Mouse (Mus musculus): ENCODE results near the gene Syne3. TPM values are rescaled to one million over a fixed set of nuclear protein-coding genes. Genes with fewer than 3 reads are reported as not detected.

The Syne3 gene
- total RNA-seq, 2 experiments from 2014 or later = 0.79 to 0.81 TPM

DNA sequence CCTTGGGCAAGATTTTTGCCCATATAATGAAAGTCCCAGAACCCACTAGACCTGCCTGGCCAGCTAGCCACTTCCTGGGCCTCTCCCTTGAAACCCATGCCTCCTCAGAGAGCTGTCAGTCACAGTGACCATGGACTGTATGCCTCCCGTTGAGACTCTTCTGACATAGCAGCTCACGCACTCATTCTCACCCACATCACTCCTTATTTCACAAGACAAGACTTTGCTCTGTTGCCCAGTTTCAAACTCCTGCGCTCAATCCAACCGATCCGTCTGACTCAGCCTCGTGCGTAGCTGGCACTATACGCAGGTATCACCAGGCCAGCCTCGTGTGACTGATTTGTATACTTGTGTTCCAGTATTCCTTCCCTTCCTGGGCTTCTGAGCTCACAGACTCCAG, 22.8 kb downstream of the Syne3 start:
- no peak for DNase-seq (ENCODE audit: extremely low spot score in 1 of 2, low spot score in 2 of 2)
- intact Hi-C loops (cut with DNase I) = no loop called here

- DNase-seq (ENCODE audit: extremely low spot score in 1 of 2, low spot score in 2 of 2) = no peak
Observed at GRCm38 (mm10) chr12:104986001-104986400, 23.6 kb downstream of the Syne3 start.

DNA sequence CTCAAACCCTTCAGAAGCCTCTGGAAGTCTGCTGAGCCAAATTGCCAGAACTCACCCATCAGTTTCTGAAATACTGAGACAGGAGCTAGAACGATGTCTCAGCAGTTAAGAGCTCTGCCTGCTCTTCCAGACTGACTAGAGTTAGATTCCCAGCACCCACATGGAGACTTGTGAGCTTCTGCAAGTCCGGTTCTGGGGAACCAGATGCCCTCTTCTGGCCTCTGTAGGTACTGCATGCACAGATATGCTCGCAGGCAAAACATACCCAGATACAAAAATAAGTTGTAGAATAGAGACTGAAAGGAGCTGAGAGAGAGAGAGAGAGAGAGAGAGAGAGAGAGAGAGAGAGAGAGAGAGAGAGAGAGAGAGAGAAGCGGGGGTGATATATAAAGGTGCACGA, 24.5 kb downstream of the Syne3 start:
- no peak for DNase-seq (ENCODE audit: extremely low spot score in 1 of 2, low spot score in 2 of 2)
- intact Hi-C loops (cut with DNase I) = no loop called here

More at GRCm38 (mm10) chr12:104986001-104986400, 23.6 kb downstream of the Syne3 start:
- intact Hi-C loops (cut with DNase I) = no loop called here

- intact Hi-C loops (cut with DNase I) = no loop called here
Observed at GRCm38 (mm10) chr12:104983476-104983875, 26.1 kb downstream of the Syne3 start.

GRCm38 (mm10) chr12:104978943-104979723, 30.5 kb downstream of the Syne3 start:
- intact Hi-C loops (cut with DNase I) = no loop called here

More at GRCm38 (mm10) chr12:104983476-104983875, 26.1 kb downstream of the Syne3 start:
- no peak for DNase-seq (ENCODE audit: extremely low spot score in 1 of 2, low spot score in 2 of 2)

DNA sequence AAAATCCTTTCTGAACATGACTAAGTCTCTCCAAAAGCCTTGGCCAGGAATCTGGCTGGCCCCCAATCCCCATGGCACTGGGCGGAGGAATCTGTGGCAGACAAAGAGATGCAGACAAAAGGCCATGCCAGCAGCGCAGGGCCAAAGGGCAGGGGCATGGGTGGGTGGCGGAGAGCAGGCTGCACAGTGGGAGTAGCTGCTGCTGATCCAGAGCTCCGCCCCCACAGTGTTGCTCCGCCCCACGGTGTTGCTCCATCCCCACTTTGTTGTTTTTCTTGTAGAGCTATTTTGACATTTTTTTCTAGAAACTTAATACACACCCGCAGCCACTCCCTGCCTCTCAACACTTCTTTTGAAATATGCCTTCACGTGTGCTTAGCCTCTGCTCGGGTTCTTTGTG, 31.2 kb downstream of the Syne3 start:
- intact Hi-C loops (cut with DNase I) = no loop called here
- DNase-seq (ENCODE audit: extremely low spot score in 1 of 2, low spot score in 2 of 2) = peak in 1 of 2 experiments; percentile 43

More at GRCm38 (mm10) chr12:104978943-104979723, 30.5 kb downstream of the Syne3 start:
- DNase-seq (ENCODE audit: extremely low spot score in 1 of 2, low spot score in 2 of 2) = no peak

- no peak for DNase-seq (ENCODE audit: extremely low spot score in 1 of 2, low spot score in 2 of 2)
- intact Hi-C loops (cut with DNase I) = no loop called here
Observed at GRCm38 (mm10) chr12:104976903-104977302, 32.7 kb downstream of the Syne3 start.

GRCm38 (mm10) chr12:104976331-104976817, 33.2 kb downstream of the Syne3 start:
- DNase-seq (ENCODE audit: extremely low spot score in 1 of 2, low spot score in 2 of 2) = no peak
- intact Hi-C loops (cut with DNase I) = no loop called here

DNA sequence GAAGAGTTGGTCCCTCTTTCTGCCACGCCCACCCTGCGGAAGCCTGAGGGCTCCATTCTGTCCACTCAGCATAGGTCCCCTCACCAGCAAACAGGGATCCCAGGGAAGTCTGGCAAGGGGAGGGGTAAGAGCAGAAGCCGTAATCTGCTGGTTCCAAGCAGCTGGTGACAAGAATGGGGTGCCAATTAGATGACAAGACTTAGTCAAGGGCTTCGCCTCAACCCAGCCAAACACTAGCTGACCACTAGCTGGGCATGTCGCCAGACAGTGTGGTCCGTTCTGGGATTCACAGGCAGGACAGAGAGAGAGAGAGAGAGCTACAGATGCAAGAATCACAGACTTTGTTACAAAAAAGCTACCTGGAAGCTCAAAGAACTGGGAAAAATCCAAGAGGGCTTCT, 36.7 kb downstream of the Syne3 start:
- intact Hi-C loops (cut with DNase I) = no loop called here
- DNase-seq (ENCODE audit: extremely low spot score in 1 of 2, low spot score in 2 of 2) = no peak

DNA sequence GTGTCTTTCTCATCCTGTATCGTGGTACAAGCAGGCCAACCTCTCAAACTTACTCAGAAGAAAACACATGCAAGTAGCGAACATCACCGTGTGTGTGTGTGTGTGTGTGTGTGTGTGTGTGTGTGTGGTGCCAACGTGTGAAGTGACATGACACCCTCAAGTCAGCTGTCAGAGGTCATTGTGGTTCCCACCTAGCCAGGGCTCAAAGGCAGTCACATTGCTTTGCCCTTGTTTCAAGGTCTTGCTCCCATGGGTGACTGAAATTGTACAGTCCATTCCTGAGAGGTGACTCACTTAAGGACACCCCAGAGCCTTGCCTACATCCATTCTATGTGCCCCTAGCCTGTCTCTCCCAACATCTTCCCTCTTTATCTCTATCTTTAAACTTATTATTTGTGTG, 40.0 kb downstream of the Syne3 start:
- intact Hi-C loops (cut with DNase I) = no loop called here
- DNase-seq (ENCODE audit: extremely low spot score in 1 of 2, low spot score in 2 of 2) = no peak

DNA sequence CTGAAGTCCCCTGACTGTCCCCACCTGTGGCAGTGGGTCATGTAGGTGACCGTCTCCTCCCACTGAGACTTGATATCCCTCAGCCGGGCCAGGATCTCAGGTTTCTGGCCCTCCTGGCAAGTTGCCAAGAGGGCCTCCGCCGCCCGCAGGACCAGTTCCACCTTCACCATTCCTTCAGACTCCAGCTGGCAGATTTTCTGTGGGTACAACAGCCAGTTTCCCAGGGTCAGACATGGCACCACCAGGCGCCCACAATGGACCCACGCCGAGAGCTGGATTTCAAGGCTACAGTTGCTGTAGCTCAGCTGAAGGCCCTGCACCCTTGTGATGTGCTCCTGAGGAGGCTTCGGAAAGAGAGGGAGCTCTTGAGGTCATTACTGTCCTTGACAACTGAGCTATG, 40.4 kb downstream of the Syne3 start:
- intact Hi-C loops (cut with DNase I) = no loop called here
- no peak for DNase-seq (ENCODE audit: extremely low spot score in 1 of 2, low spot score in 2 of 2)

GRCm38 (mm10) chr12:104964953-104965911, 44.4 kb downstream of the Syne3 start:
- peak in 1 of 2 experiments; percentile 31 for DNase-seq (ENCODE audit: extremely low spot score in 1 of 2, low spot score in 2 of 2)
- intact Hi-C loops (cut with DNase I) = loop anchor here (5.0 kb wide), 1 partner anchor 42 kb away; the partner anchor contains the start of gene Syne3

DNA sequence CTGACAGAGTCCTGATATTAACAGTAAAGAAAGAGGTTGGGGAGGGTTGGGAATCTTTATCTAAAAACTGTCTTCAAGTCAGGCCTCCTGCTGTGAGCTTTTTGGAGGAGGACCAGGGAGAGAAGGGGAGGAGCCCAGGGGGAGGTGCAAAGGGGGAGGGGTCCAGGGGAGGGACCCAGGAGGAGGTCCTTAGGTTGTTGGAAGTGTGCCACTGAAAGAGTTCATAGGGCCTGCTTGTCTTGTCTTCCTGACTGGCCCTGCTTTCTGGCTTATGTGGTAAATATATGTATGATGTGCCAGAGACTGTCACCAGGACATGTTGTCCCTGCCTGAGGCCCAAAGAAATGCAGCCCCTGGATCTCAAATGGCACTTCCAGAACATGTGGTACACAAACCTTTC, 49.2 kb downstream of the Syne3 start:
- intact Hi-C loops (cut with DNase I) = loop anchor here (5.0 kb wide), 1 partner anchor 47 kb away; the partner anchor contains the start of gene Syne3
- no peak for DNase-seq (ENCODE audit: extremely low spot score in 1 of 2, low spot score in 2 of 2)

DNA sequence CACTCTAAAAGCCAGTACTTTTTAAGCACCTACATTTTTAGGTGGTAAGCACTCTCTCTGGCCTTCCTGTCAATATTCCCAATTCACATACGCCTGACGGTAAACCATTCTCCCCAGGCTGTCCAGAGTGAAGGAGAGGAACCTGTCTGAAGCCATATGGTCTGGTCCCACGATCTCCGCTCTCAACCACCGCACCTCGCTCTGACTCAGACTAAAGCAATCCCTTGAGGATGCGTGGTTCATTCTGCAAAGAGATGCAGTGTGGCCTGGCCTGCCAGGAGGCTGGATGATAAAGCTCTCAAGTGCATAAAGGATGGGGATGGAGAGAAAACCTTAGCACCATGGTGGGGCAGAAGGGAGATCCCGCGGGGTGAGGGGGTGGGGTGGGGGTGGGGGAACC, 49.6 kb downstream of the Syne3 start:
- no peak for DNase-seq (ENCODE audit: extremely low spot score in 1 of 2, low spot score in 2 of 2)

DNA sequence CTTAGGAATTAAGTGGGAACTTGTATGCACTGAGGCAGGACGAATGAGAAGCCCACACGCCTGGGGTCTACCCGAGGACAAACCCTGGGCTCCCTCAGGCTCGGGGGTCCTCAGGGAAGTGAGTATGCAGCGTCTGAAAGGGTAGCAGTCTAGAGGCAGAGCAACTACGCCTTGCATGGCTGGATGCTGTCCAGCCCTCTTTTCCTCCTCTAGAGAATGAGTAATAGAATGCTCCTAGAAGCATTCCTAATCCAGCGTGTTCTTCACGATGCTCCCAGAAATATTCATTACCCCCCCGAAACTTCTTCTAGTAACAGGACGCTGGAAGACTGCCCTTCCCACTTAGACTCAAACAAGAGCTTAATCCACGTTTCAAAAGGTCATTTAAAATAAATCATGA, 51.3 kb downstream of the Syne3 start:
- no peak for DNase-seq (ENCODE audit: extremely low spot score in 1 of 2, low spot score in 2 of 2)
- intact Hi-C loops (cut with DNase I) = no loop called here

More for the DNA sequence above, 49.6 kb downstream of the Syne3 start:
- intact Hi-C loops (cut with DNase I) = loop anchor here (5.0 kb wide), 1 partner anchor 47 kb away; the partner anchor contains the start of gene Syne3

DNA sequence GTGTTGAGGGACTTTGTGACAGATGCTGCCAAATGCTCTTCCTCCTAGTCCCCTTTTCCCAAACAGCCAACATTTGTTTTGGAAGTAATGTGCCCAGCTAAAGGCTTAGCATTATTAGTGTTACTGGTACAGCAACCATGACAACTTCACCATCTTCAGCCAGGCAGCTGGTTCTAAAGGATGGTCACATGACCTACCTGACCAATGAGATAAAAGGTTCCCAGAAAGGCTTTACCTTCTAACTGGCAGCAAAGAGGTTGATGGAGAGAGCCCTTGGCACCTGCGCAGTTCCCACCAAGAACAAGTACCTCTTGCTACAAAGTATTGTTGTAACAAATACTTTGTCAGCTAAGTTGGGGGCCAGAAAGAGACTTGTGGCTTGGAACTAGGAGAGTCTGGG, 52.4 kb downstream of the Syne3 start:
- intact Hi-C loops (cut with DNase I) = no loop called here
- no peak for DNase-seq (ENCODE audit: extremely low spot score in 1 of 2, low spot score in 2 of 2)

DNA sequence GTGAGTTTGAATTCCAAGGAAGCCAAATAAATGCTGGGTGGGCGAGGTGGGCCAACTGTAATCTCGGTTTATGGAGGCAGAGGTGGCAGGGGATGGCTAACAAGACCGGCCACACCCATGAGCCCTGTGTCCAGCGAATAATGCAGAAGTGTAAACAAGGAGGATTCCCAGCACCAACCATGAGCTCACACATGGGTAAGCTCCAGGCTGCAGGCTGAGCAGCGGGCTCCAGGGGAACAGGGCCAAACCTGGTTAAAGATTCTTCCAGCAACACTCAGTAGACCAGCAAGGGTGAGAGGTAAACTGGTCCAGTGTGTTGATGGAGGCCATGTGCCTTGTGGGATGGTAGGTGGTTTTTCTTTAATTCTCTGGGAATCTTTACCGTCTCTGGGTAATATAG, 53.2 kb downstream of the Syne3 start:
- DNase-seq (ENCODE audit: extremely low spot score in 1 of 2, low spot score in 2 of 2) = no peak
- intact Hi-C loops (cut with DNase I) = no loop called here

DNA sequence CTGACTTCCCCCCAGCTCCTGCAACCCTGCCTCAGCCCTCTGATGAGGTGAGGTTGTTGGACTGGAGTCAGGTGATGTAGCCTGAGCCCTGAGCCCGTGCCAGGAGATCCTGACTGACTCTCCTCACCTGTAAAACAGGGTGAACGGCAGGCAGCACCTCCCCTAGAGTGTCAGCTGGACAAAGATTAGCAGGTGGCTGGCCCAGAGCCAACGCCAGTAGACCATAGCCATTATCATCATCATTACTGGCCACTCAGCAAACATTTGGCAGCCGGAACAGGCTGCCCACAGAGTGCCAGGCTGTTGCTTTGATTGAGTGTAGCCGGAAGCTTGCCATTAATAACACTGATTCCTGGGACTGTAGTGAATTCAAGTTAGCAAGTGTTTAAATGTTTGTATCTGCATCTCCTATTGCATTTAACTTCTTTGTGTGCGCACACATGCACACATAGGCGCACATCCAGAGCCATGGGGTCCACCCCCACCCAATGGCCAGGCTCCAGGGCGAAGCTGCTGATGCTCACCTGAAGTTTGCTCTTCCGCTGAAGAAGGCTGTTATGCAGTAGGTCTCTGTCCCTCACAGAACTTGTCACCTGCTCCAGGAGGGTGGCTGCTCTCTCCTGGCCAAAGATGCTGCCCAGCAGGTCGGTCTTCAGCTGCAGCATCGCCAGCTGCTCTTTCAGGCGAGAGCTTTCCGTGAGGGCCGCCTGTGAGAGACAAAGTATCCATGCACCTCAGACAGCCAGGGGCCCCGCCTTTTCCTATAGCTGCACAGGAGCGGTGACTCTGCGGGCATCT, 54.4 kb downstream of the Syne3 start:
- intact Hi-C loops (cut with DNase I) = no loop called here
- DNase-seq (ENCODE audit: extremely low spot score in 1 of 2, low spot score in 2 of 2) = no peak
